Mouse (Mus musculus) midbrain, embryonic 16.5 days (tissue): ENCODE data around the gene Ccdc34. TPM values are rescaled to one million over a fixed set of nuclear protein-coding genes. Genes with fewer than 3 reads are reported as not detected.

Experiments used
- ATAC-seq: fragments of 200-750 bp; cut with Nextera tagmentation; 2 replicates; pipeline ENCODE4 v1.8.0; 2017; ENCODE audit warnings: moderate TSS enrichment
- H3K27ac ChIP-seq: fragments of 300-500 bp; sonication (generic); 2 replicates; pipeline ENCODE4 v1.5.1; 2014; ENCODE audit warnings: mild to moderate bottlenecking, low read length, mixed read lengths
- H3K27me3 ChIP-seq: fragments of 300-500 bp; sonication (generic); 2 replicates; pipeline ENCODE4 v1.6.1; 2014; ENCODE audit warnings: low read depth, low read length, mixed read lengths; ENCODE audit not compliant: control insufficient read depth, insufficient read depth
- H3K36me3 ChIP-seq: fragments of 300-500 bp; sonication (generic); 2 replicates; pipeline ENCODE4 v1.6.1; 2014; ENCODE audit warnings: mild to moderate bottlenecking, low read length, moderate library complexity, mixed read lengths; ENCODE audit not compliant: control insufficient read depth, insufficient read depth
- H3K4me1 ChIP-seq: fragments of 300-500 bp; sonication (generic); 2 replicates; pipeline ENCODE4 v1.6.1; 2014; ENCODE audit warnings: mild to moderate bottlenecking, low read length, mixed read lengths; ENCODE audit not compliant: control insufficient read depth, insufficient read depth
- H3K4me2 ChIP-seq: fragments of 300-500 bp; sonication (generic); 2 replicates; pipeline ENCODE4 v1.6.1; 2014; ENCODE audit warnings: mild to moderate bottlenecking, low read length, mixed read lengths
- H3K4me3 ChIP-seq: fragments of 300-500 bp; sonication (generic); 2 replicates; pipeline ENCODE4 v1.5.1; 2014; ENCODE audit warnings: low read depth, mild to moderate bottlenecking, low read length, moderate library complexity, mixed read lengths
- H3K9ac ChIP-seq: fragments of 300-500 bp; sonication (generic); 2 replicates; pipeline ENCODE4 v1.6.1; 2014; ENCODE audit warnings: low read depth, low read length, mixed read lengths
- H3K9me3 ChIP-seq: fragments of 300-500 bp; sonication (generic); replicated peaks from 2 replicates; pipeline ENCODE4 v1.6.1; 2014; ENCODE audit warnings: mild to moderate bottlenecking, low read length, mixed read lengths; ENCODE audit not compliant: control insufficient read depth, poor library complexity, severe bottlenecking
- WGBS: fragments of 180-500 bp; shearing (Covaris S2); extraction: QIAGEN DNeasy Blood & Tissue Kit; methylation state at CpG from one replicate; pipeline ENCODE4 v1.1.7; 2014; 5-methylcytosine and 5-hydroxymethylcytosine counted together
- polyA plus RNA-seq: library from polyadenylated mRNA; unstranded; fragments of >200 nt; fragmentation: Nextera tagmentation; extraction: Ambion mirVana; gene quantifications from 2 replicates; pipeline ENCODE4 v1.2.1, GENCODE M21; 2015

Ccdc34 gene
- polyA plus RNA-seq, 1 experiment from 2014 or later = 29.0 TPM

DNA sequence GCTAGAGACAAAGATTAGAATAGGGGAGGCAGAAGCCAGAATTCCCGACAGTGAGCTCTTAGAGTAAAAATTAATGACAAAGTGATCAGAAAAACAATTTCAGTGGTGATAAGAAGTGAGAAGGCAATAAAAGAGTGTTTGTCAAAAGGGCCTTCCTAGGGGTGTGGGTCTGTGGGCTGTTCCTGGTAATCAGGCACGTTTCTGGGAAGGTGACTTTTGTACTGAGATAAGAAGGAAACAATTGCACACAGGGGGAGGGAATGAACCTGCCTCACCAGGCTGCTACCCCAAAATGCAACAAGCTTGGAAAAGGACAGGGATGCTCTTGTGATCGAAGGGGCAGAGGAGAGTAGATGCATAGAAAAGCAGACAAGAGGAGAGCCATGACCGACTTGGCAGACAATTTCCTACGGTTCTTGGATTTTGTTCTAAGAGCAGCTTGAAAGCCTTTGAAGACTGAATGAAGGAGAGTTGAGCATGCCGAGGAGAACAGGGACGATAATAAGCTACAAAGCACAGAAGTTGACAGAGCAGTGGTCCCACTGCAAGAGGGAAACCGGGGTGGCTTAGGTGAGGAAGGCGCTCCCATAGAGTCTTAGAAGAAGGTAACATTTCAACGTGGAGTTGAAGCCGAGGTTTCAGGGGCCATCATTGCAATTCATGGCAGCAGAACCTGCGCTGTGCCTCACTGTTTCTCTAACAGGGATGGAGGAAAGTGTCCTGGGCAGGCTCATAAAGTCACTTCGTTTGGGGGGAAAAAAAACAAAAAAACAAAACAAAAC is 185.3 kb downstream of the Ccdc34 start:
- Histone ChIP-seq H3K27me3 (no peaks in the 10 kb centered on the region; the same call in 1 of the 2 replicates), H3K9ac (no peak overlapping the region), H3K4me3 (no peak overlapping the region), H3K27ac (no peak overlapping the region), H3K9me3 (no peaks in the 10 kb centered on the region), H3K4me1 (0 out of 2 replicates have a peak, but pooled peaks cover 3% of the 10 kb centered on the region), H3K4me2 (no peak overlapping the region), H3K36me3 (no peaks in the 10 kb centered on the region)
- WGBS = 45% methylated on average over 13 of the region's 13 CpGs
- ATAC-seq = no peak

DNA sequence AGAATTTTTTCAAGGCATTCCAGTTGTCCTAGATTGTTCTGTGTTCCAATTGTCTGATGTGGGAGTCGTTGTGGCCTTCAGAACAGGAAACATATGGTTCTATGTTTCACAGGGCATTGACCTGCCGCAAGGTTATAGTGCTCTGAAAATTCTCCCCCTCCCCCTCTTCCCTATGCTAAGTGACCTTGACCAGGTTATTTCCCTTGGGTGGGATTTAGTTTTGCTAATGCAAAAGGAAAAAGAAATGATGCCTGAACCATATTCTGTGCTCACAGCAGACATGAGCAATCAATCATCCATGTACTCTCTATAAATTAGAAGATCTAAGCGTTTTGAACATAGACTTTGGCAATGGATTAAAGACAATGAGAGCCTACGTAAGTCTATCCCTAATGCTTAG is 186.6 kb downstream of the Ccdc34 start:
- Histone ChIP-seq H3K27me3 (no peaks in the 10 kb centered on the region; the same call in 1 of the 2 replicates), H3K36me3 (no peaks in the 10 kb centered on the region), H3K4me1 (0 out of 2 replicates have a peak, but pooled peaks cover 3% of the 10 kb centered on the region), H3K9ac (no peak overlapping the region), H3K27ac (no peak overlapping the region), H3K9me3 (no peaks in the 10 kb centered on the region), H3K4me3 (no peak overlapping the region), H3K4me2 (no peak overlapping the region)
- ATAC-seq = no peak
- 83% methylated on average over 4 of the region's 4 CpGs for WGBS

DNA sequence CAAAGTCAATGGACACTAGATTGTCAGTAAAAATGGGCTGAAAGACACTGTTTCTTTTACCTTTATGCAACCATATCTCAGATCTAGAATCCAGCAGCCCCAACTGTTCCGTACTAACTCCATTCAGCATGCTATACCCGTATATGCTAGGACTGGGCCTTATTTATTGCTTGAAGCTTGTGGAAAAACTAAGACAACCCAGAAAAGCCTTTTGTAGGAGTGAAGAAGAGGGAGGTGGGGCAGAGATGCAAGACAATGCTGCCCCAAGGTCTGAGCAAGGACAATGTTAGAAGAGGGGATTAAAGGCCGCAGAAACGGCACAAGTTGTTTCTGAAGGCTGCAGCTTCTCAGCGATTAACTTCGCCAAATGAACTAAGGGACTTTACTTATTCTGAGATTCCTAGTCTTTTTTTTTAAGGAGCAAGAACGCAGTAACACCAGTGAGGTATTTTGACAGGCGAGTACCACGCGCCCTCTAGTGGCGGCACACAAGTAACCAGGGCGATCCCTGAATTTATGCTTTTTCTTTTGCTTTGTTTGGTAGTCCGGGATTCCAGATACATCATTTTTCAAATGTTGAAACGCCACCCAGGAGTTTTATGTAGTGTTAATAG is 187.2 kb downstream of the Ccdc34 start:
- peak; percentile 72; the same call in 1 of the 2 replicates for ATAC-seq
- Histone ChIP-seq H3K9ac (no peak overlapping the region), H3K27ac (no peak overlapping the region), H3K4me2 (peak overlapping the region; percentile 42; the same call in 1 of the 2 replicates), H3K9me3 (no peaks in the 10 kb centered on the region), H3K4me3 (no peak overlapping the region), H3K4me1 (0 out of 2 replicates have a peak, but pooled peaks cover 3% of the 10 kb centered on the region), H3K27me3 (no peaks in the 10 kb centered on the region; the same call in 1 of the 2 replicates), H3K36me3 (no peaks in the 10 kb centered on the region)
- 9% methylated on average over 14 of the region's 14 CpGs for WGBS

DNA sequence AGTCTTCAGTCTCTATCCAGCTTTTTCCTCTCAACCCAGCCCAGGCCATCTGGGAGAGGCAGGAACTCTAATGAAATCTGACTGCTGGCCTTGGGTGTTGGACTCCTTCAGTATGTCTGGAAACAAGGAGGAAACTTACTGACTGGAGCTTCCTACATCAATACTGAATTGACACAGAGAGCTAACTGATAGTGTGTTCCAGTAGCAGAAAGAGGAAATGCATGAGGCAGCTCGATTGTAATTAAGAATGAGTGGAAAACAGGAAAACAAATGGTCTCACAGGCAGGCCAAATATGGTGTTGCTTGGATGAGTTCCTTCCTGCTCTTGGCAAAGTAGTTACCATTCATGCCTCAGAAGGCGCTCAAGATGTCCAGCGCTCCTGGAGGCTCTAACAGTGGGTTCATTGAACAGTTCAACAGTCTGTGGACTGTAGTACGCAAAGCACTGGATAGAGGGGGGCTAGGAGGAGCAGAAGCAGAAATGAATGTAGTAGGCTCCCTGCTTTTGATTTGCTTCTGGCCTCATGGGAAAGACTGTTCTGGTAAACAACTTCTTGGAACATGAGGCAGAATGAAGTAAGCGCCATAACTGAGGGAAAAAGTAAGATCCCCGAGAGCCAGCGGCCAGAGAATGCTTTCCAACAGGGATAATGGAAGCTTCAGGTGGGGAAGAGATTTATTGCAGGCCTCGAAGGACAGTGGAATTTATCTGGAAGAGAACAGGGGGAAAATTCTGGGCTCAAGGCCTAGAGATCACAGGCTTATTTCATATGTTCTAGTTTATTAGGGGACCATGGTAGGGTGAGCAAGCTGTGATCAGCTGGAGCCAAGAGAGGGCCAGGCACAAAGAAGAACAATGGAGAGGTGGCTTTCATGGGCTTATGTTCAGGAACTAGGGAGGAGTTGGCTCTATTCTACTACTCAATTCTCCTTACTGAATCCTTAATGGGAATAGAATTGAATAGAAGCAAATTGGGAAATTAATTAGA is 193.2 kb downstream of the Ccdc34 start:
- Histone ChIP-seq H3K36me3 (no peaks in the 10 kb centered on the region), H3K4me2 (no peak overlapping the region), H3K4me3 (no peak overlapping the region), H3K27ac (no peak overlapping the region), H3K9ac (no peak overlapping the region), H3K4me1 (no peaks in the 10 kb centered on the region), H3K9me3 (no peaks in the 10 kb centered on the region), H3K27me3 (no peaks in the 10 kb centered on the region)
- ATAC-seq = peak; percentile 66; the same call in 1 of the 2 replicates
- 82% methylated on average over 8 of the region's 8 CpGs for WGBS

DNA sequence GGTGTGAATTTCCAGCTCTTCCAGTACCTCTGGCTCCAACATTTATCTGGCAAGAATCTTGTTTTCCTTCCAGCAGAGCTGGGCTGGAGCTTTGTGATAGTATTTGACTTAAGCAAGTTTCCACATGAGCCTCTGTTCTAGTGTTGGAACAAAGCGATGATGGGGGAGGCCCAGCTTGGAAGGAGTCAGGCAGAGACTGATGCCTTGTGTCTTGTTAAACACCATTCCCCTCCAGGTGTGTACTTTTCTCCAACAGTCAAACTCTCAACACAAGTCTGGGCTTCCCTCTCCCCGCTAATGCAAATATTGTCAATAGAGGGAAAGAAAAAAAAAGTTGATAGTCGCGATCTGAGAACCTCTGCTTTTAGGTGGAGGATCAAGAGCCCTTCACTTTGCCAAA is 196.7 kb downstream of the Ccdc34 start:
- ATAC-seq = no peak
- Histone ChIP-seq H3K9ac (no peak overlapping the region), H3K27ac (no peak overlapping the region), H3K27me3 (no peaks in the 10 kb centered on the region), H3K4me3 (no peak overlapping the region), H3K4me2 (no peak overlapping the region), H3K4me1 (no peaks in the 10 kb centered on the region), H3K36me3 (no peaks in the 10 kb centered on the region), H3K9me3 (no peaks in the 10 kb centered on the region)
- WGBS = 87% methylated on average over 4 of the region's 4 CpGs

DNA sequence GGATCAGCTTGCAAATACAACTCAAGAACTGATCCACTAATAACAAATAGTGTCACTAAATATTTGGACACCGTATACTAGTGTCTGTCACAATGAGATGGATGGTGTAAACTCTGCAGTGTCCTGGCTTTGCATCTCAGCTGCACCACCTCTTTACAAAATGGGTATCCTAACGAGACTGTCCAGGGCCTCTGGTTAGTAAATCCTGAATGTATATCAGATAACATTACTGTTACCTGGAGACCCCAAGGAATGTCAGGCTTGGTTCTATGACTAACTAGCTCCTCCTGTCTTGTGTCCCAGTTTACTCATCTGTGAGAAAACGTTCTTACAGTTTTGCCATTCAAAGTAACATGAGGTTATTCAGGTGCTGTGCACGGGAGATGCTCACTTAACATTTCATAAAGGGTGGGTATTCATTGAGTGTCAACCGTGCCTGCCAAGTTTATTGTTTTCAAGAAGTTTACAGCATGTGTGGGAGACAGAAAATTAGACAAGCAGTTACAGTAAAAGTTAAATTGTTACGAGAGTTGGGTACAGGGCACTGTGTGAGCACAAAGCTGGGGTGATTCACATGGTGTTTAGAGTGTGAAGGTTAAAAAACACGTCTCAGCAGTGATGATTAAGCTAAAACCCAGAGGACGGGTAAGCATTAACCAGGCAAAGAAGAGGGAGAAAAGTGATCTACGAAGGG is 197.5 kb downstream of the Ccdc34 start:
- no peaks in the 10 kb centered on the region for H3K4me1 ChIP-seq
- ATAC-seq = no peak
- H3K36me3 ChIP-seq = no peaks in the 10 kb centered on the region
- no peaks in the 10 kb centered on the region for H3K9me3 ChIP-seq
- H3K4me3 ChIP-seq = no peak overlapping the region
- no peak overlapping the region for H3K9ac ChIP-seq
- WGBS = 69% methylated on average over 9 of the region's 9 CpGs
- no peak overlapping the region for H3K4me2 ChIP-seq
- no peaks in the 10 kb centered on the region for H3K27me3 ChIP-seq
- no peak overlapping the region for H3K27ac ChIP-seq

DNA sequence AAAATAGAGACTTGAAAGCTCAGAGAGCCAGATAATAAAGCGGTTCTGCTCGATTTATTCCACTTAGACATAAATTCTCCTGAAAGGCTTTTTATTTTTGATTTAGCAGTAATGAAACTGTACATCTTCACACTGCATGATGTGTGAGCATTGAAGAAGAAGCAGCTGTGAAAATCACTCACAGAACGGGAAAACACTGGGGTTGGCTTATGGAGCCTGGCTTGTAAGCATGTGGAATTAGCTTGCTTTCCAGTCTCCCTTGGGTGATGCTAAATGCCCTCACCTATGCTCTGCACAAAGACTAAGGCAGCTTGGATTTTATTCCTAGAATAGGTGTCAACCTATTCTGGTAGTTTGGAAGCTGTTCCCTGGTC is 198.1 kb downstream of the Ccdc34 start:
- H3K36me3 ChIP-seq = no peaks in the 10 kb centered on the region
- H3K4me2 ChIP-seq = no peak overlapping the region
- H3K27ac ChIP-seq = no peak overlapping the region
- no peaks in the 10 kb centered on the region for H3K27me3 ChIP-seq
- H3K9me3 ChIP-seq = no peaks in the 10 kb centered on the region
- H3K4me3 ChIP-seq = no peak overlapping the region
- H3K9ac ChIP-seq = no peak overlapping the region
- no peaks in the 10 kb centered on the region for H3K4me1 ChIP-seq
- 79% methylated on average over 3 of the region's 3 CpGs for WGBS
- ATAC-seq = no peak

DNA sequence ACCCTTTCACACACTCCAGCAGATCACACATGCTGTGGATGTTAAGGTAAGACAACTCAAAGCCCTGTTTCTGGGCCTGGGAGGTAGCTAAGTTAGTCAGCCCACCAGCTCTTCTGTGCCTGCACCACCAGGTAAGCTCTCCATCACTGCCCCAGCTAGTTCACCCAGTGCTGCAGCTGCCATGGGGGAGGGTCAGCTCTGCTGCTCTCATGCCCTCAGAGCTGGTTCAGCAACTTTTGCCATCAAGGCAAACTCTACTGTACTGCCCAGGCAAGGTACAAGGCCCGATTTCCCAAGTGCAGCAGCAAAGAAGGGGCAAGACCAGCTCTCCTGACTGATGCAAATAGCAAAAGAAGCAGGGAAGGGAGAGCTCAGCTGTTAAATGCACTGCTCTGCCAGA is 202.9 kb downstream of the Ccdc34 start:
- Histone ChIP-seq H3K27me3 (no peaks in the 10 kb centered on the region), H3K4me3 (no peak overlapping the region), H3K9me3 (no peaks in the 10 kb centered on the region), H3K27ac (no peak overlapping the region), H3K4me2 (no peak overlapping the region), H3K4me1 (no peaks in the 10 kb centered on the region), H3K9ac (no peak overlapping the region), H3K36me3 (no peaks in the 10 kb centered on the region)
- no peak for ATAC-seq
- 75% methylated on average over 1 of the region's 1 CpGs for WGBS
